Mouse (Mus musculus) limb, embryonic 10.5 days (tissue): Measurements from ENCODE around the gene Limk1. TPM values are rescaled to one million over a fixed set of nuclear protein-coding genes. Genes with fewer than 3 reads are reported as not detected.

Experiments used
- DNase-seq: peaks from one replicate; pipeline ENCODE4 v3.0.0-alpha.2; 2017; ENCODE audit warnings: low spot score
- H3K27ac ChIP-seq: fragments of 300-500 bp; sonication (generic); 2 replicates; pipeline ENCODE4 v1.5.1; 2016; ENCODE audit warnings: mild to moderate bottlenecking
- H3K27me3 ChIP-seq: fragments of 300-500 bp; sonication (generic); 2 replicates; pipeline ENCODE4 v1.6.1; 2016; ENCODE audit warnings: low read depth, mild to moderate bottlenecking; ENCODE audit not compliant: poor library complexity, severe bottlenecking
- H3K36me3 ChIP-seq: fragments of 300-500 bp; sonication (generic); 2 replicates; pipeline ENCODE4 v1.6.1; 2016; ENCODE audit warnings: mild to moderate bottlenecking, moderate library complexity
- H3K4me1 ChIP-seq: fragments of 300-500 bp; sonication (generic); 2 replicates; pipeline ENCODE4 v1.6.1; 2016
- H3K4me3 ChIP-seq: fragments of 300-500 bp; sonication (generic); 2 replicates; pipeline ENCODE4 v1.5.1; 2016; ENCODE audit warnings: mild to moderate bottlenecking, moderate library complexity
- H3K9me3 ChIP-seq: fragments of 300-500 bp; sonication (generic); replicated peaks from 2 replicates; pipeline ENCODE4 v1.6.1; 2016; ENCODE audit warnings: mild to moderate bottlenecking
- WGBS: fragments of 180-500 bp; shearing (Covaris S2); methylation state at CpG from one replicate; pipeline ENCODE4 v1.1.7; 2016; 5-methylcytosine and 5-hydroxymethylcytosine counted together
- polyA plus RNA-seq: library from polyadenylated mRNA; unstranded; fragments of >200 nt; fragmentation: Nextera tagmentation; extraction: Ambion mirVana; gene quantifications from 2 replicates; pipeline ENCODE4 v1.2.1, GENCODE M21; 2016

The Limk1 gene
- polyA plus RNA-seq, 1 experiment from 2014 or later: 5.3 TPM

- WGBS: 90% methylated on average over 3 of the region's 3 CpGs
- no peak overlapping the region for H3K27ac ChIP-seq
- peaks cover 22% of the 10 kb centered on the region for H3K36me3 ChIP-seq
- H3K4me1 ChIP-seq: peaks cover 12% of the 10 kb centered on the region
- H3K27me3 ChIP-seq: no peaks in the 10 kb centered on the region
- no peaks in the 10 kb centered on the region for H3K9me3 ChIP-seq
- DNase-seq: no peak
- H3K4me3 ChIP-seq: no peak overlapping the region
These were observed 48.0 kb downstream of the Limk1 start for GRCm38 (mm10) chr5:134640371-134640770.

GRCm38 (mm10) chr5:134639269-134639682, 49.1 kb downstream of the Limk1 start, which contains the start of gene Eif4h:
TSS of gene Eif4h (minus strand) at chr5:134639490.
- H3K4me1 ChIP-seq: peaks cover 12% of the 10 kb centered on the region
- H3K27ac ChIP-seq: peak within 1 kb of the TSS; percentile 99
- peak within 1 kb of the TSS; percentile 100 for H3K4me3 ChIP-seq
- no peaks in the 10 kb centered on the region for H3K9me3 ChIP-seq
- no peaks in the 10 kb centered on the region for H3K27me3 ChIP-seq
- peak; percentile 99 for DNase-seq
- H3K36me3 ChIP-seq: peaks cover 32% of the 10 kb centered on the region
- under 1% methylated on average over 52 of the region's 52 CpGs for WGBS

- peak overlapping the region; percentile 100 for H3K4me3 ChIP-seq
- no peaks in the 10 kb centered on the region for H3K27me3 ChIP-seq
- H3K9me3 ChIP-seq: no peaks in the 10 kb centered on the region
- no peak for DNase-seq
- H3K27ac ChIP-seq: peak overlapping the region; percentile 99
- H3K4me1 ChIP-seq: peaks cover 12% of the 10 kb centered on the region
- WGBS: 1% methylated on average over 85 of the region's 85 CpGs
- peaks cover 38% of the 10 kb centered on the region for H3K36me3 ChIP-seq
These were observed 49.7 kb downstream of the Limk1 start for GRCm38 (mm10) chr5:134638461-134639268.

- H3K9me3 ChIP-seq: no peaks in the 10 kb centered on the region
- H3K4me1 ChIP-seq: peaks cover 12% of the 10 kb centered on the region
- peak overlapping the region; percentile 100 for H3K4me3 ChIP-seq
- WGBS: 39% methylated on average over 5 of the region's 5 CpGs
- peak overlapping the region; percentile 99 for H3K27ac ChIP-seq
- no peaks in the 10 kb centered on the region for H3K27me3 ChIP-seq
- DNase-seq: no peak
- peaks cover 46% of the 10 kb centered on the region for H3K36me3 ChIP-seq
These were observed 50.5 kb downstream of the Limk1 start for GRCm38 (mm10) chr5:134637820-134638367.

- 77% methylated on average over 2 of the region's 2 CpGs for WGBS
- H3K27me3 ChIP-seq: no peaks in the 10 kb centered on the region
- no peak for DNase-seq
- no peak overlapping the region for H3K4me3 ChIP-seq
- peaks cover 4% of the 10 kb centered on the region; the same call in 1 of the 2 replicates for H3K4me1 ChIP-seq
- H3K36me3 ChIP-seq: peaks cover 96% of the 10 kb centered on the region
- H3K9me3 ChIP-seq: no peaks in the 10 kb centered on the region
- H3K27ac ChIP-seq: no peak overlapping the region
These were observed 55.6 kb downstream of the Limk1 start for GRCm38 (mm10) chr5:134632841-134633240.

- peaks cover 98% of the 10 kb centered on the region for H3K36me3 ChIP-seq
- H3K4me3 ChIP-seq: no peak overlapping the region
- H3K27ac ChIP-seq: no peak overlapping the region
- no peaks in the 10 kb centered on the region for H3K9me3 ChIP-seq
- no peak for DNase-seq
- no peaks in the 10 kb centered on the region for H3K4me1 ChIP-seq
- H3K27me3 ChIP-seq: no peaks in the 10 kb centered on the region
These were observed 57.6 kb downstream of the Limk1 start for GRCm38 (mm10) chr5:134630835-134631234.

- H3K4me1 ChIP-seq: no peaks in the 10 kb centered on the region
- 78% methylated on average over 4 of the region's 4 CpGs for WGBS
- no peak for DNase-seq
- H3K36me3 ChIP-seq: peaks cover 99% of the 10 kb centered on the region
- H3K4me3 ChIP-seq: no peak overlapping the region
- H3K9me3 ChIP-seq: no peaks in the 10 kb centered on the region
- H3K27ac ChIP-seq: no peak overlapping the region
- no peaks in the 10 kb centered on the region for H3K27me3 ChIP-seq
These were observed 58.9 kb downstream of the Limk1 start for GRCm38 (mm10) chr5:134629508-134629907.

- Histone ChIP-seq H3K9me3 (no peaks in the 10 kb centered on the region), H3K4me1 (no peaks in the 10 kb centered on the region), H3K27ac (no peak overlapping the region), H3K4me3 (no peak overlapping the region), H3K36me3 (peaks cover 100% of the 10 kb centered on the region), H3K27me3 (no peaks in the 10 kb centered on the region)
- WGBS: 90% methylated on average over 2 of the region's 2 CpGs
- no peak for DNase-seq
These were observed 66.3 kb downstream of the Limk1 start for GRCm38 (mm10) chr5:134622069-134622468.

- no peaks in the 10 kb centered on the region for H3K9me3 ChIP-seq
- 93% methylated on average over 16 of the region's 16 CpGs for WGBS
- DNase-seq: no peak
- H3K4me1 ChIP-seq: no peaks in the 10 kb centered on the region
- no peak overlapping the region for H3K4me3 ChIP-seq
- no peaks in the 10 kb centered on the region for H3K27me3 ChIP-seq
- no peak overlapping the region for H3K27ac ChIP-seq
- H3K36me3 ChIP-seq: peaks cover 99% of the 10 kb centered on the region
These were observed 67.2 kb downstream of the Limk1 start for GRCm38 (mm10) chr5:134621099-134621640.

- H3K9me3 ChIP-seq: no peaks in the 10 kb centered on the region
- H3K36me3 ChIP-seq: peaks cover 99% of the 10 kb centered on the region
- 96% methylated on average over 9 of the region's 9 CpGs for WGBS
- H3K27ac ChIP-seq: no peak overlapping the region
- H3K27me3 ChIP-seq: no peaks in the 10 kb centered on the region
- H3K4me1 ChIP-seq: no peaks in the 10 kb centered on the region
- DNase-seq: no peak
- no peak overlapping the region for H3K4me3 ChIP-seq
These were observed 67.9 kb downstream of the Limk1 start for GRCm38 (mm10) chr5:134620457-134620856.

- Histone ChIP-seq H3K9me3 (no peaks in the 10 kb centered on the region), H3K27me3 (no peaks in the 10 kb centered on the region), H3K27ac (no peak overlapping the region), H3K4me1 (peaks cover 5% of the 10 kb centered on the region; the same call in 1 of the 2 replicates), H3K4me3 (no peak overlapping the region), H3K36me3 (peaks cover 77% of the 10 kb centered on the region)
- peak; percentile 64 for DNase-seq
- 62% methylated on average over 3 of the region's 3 CpGs for WGBS
These were observed 71.3 kb downstream of the Limk1 start for GRCm38 (mm10) chr5:134617071-134617470.

- Histone ChIP-seq H3K4me1 (peaks cover 11% of the 10 kb centered on the region; the same call in 1 of the 2 replicates), H3K4me3 (no peak overlapping the region), H3K27me3 (no peaks in the 10 kb centered on the region), H3K9me3 (no peaks in the 10 kb centered on the region), H3K27ac (no peak overlapping the region), H3K36me3 (peaks cover 67% of the 10 kb centered on the region)
- WGBS: 86% methylated on average over 4 of the region's 4 CpGs
- DNase-seq: no peak
These were observed 72.6 kb downstream of the Limk1 start for GRCm38 (mm10) chr5:134615780-134616179.

- Histone ChIP-seq H3K27me3 (no peaks in the 10 kb centered on the region), H3K4me1 (peaks cover 11% of the 10 kb centered on the region; the same call in 1 of the 2 replicates), H3K36me3 (peaks cover 63% of the 10 kb centered on the region), H3K27ac (no peak overlapping the region), H3K4me3 (no peak overlapping the region), H3K9me3 (no peaks in the 10 kb centered on the region)
- 89% methylated on average over 8 of the region's 8 CpGs for WGBS
- DNase-seq: no peak
These were observed 73.0 kb downstream of the Limk1 start for GRCm38 (mm10) chr5:134615380-134615779.
